Mouse (Mus musculus) heart, postnatal 25 days (tissue): ENCODE measurements around the gene Rbfox1. TPM values are rescaled to one million over a fixed set of nuclear protein-coding genes. Genes with fewer than 3 reads are reported as not detected.

Experiments
- DNase-seq: peaks from one replicate; pipeline ENCODE4 v3.0.0; 2022; ENCODE audit warnings: low spot score
- intact Hi-C: fragments of 180-260 bp; cut with DNase I; formaldehyde crosslinking; loops from one replicate; pipeline ENCODE4 v1.15.1; 2025
- total RNA-seq, 2 experiments: library from RNA; stranded (reverse); gene quantifications; 2 replicates each; pipeline ENCODE4 v1.2.3; 2021

Gene Rbfox1
- total RNA-seq, 2 experiments from 2014 or later: 47.7 to 48.6 TPM

- no peak for DNase-seq
- intact Hi-C loops: no loop called here
These were observed 428.5 kb downstream of the Rbfox1 start for GRCm38 (mm10) chr16:6313689-6314088.

DNA sequence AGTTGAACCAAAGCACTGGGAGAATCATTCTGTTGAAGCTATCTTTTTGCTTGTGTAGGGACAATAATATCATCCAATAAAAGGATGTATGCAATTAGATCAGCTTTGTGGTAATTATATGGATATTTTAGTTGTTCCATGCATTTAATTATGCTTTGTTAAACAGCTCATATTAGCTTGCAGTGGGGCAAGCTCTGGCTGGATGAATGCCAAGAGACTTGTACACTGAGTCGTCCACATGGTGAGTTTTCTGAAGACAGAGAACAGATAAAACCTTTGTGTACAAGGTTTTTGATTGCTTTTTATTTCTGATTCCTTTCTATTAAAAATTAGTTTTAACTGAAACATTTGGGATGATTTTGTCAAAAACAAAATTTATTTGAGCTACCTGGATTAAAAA, 439.7 kb downstream of the Rbfox1 start:
- no peak for DNase-seq
- intact Hi-C loops: no loop called here

DNA sequence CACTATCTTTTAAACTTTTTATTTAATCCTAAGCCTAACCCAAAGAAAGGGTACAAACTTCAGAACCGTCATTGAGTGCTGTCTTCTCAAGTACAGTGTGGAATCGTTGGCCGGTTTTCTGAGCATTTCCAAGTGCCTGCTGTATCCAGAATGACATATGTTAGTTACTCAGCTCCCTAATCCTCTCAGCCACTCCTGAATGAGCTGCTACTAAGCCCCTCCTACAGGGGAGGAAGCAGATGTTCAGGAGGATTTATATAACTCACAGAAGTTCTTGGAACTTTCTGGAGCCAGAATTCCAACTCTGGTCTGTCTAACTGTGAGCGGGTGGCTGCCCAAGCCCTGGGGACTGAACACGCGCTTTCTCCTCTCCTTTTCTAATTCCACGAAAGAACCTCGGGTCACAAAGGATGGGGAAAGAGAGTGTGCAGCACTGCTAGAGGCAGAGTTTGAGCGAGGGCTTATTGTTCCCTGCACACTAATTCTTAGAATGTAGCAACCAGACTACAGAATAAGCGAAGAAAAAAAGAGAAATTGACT, 446.3 kb downstream of the Rbfox1 start:
- intact Hi-C loops: no loop called here
- DNase-seq: no peak

DNA sequence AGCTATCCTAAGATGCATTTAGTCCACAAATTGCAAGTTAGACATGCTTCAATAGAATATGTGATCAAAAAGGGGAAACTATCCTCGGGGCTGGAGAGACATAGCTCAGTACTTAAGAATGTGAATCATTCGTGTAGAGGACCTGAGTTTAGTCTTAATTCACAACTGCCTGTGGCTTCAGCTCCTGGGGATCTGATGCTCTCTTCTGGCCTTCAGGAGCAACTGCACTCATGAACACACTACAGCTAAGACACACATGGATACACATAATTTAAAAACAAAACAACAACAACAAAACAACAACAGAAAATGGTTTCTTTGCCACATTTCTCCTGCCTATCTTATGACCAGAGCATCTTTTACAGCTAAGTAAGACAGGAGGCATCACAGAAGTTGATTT, 448.1 kb downstream of the Rbfox1 start:
- no peak for DNase-seq
- intact Hi-C loops: no loop called here

- intact Hi-C loops: no loop called here
These were observed 462.9 kb downstream of the Rbfox1 start for GRCm38 (mm10) chr16:6348103-6348502.

DNA sequence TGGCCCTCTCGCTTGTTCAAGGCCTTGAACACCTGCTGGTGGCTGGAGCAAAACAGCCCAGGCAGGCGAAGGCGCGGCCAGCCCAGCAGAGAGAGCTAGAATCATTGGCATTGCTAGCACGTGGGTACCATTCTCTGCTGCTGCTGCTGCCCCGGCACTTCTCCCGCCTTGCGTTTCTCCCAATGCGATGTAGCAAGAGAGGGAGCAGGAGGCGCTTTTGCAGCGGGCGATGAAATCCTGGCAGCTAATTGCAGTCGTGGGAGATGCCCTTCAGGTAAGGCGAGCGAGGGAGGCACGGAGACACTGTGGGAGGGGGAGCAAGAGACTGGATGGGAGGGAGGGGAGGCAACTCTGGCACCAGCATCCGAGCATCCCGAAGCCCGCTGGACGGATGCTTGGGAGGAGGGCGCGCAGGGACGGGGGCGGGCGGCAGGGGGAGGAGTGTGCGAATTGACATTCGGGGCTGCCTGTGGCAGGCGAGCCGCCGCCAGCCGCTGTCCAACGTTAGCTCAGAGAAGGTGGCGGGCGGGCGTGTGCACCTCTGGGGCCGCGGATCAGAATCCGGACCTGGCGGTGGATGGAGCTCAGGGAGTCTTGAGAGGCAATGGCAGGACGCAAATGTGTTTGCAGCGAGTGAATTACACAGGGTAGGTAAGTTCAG, 463.6 kb downstream of the Rbfox1 start:
- no peak for DNase-seq
- intact Hi-C loops: no loop called here

More at GRCm38 (mm10) chr16:6348103-6348502, 462.9 kb downstream of the Rbfox1 start:
- DNase-seq: no peak

DNA sequence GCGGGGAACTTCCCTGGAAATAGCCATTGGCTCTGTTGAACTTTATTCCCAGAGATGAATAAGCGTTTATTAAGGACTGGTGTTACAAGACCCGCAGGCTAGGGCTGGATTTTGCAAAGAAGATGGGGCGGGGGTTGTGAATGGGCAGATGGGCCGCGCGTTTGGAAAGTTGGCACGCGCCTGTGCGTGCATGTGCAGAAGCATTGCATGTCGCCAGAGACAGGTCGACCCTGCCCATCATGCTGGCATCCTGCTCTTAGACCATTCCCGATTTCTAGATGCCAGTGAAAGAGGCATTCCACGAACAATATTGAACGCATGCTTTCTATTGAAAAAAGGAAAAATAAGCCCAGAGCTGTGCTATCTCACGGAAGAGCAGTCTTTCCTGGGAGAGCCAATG, 464.2 kb downstream of the Rbfox1 start:
- DNase-seq: no peak
- intact Hi-C loops: no loop called here

DNA sequence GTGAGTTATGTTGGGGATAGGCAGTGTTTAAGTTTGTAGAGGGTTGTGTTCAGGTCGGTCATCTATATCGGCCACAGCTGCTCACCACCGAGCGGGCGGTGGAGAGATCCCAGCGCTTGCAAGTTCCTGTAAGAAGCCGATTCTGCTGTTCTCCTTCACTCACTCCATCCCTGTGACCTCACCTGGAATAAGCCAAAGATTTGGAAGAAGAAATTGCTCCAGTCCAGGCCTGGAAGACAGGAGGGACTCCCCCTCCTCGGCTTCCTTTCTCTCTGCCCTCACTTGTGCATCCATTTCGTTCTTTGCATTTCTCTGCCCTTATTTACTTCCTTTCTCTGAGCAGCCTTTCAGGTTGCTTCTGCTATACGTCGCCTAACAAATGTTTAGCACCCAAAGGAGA, 465.1 kb downstream of the Rbfox1 start:
- no peak for DNase-seq
- intact Hi-C loops: no loop called here

DNA sequence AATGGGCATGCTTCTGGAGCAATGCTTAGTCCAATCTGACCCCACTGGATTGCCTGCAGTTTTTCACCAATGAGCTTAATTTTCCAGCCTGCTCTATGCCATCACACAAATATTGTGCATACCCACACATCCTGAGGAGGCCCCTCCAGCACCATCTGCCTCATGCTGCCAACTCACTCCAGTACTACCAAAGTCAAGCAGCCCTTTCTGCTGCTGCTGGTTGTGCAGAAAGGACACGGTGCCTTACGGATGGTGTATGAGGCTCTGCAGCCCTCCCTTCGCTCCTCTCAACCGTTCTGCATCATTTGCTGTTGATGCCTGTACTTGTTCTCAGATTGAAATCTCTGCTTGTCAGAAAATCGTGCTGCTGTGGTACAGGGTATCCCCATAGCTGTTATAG, 468.0 kb downstream of the Rbfox1 start:
- DNase-seq: no peak
- intact Hi-C loops: no loop called here

DNA sequence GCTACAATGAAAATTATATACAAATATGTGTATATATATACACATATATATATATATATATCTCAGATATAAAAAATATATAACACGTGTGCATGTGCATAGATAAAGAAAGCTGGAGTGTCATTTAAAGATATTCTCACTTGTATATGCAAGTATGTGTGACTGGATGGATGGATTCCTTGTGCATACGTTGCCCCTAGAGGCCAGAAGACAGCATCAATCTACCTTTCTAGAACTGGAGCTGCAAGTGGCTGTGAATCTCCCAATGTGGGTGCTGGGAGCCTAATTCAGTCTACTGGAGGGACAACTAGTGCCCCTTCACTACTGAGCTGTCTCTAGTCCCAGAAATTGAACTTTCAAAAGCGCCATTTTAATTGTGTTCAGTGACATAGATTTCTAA, 471.8 kb downstream of the Rbfox1 start:
- DNase-seq: no peak
- intact Hi-C loops: no loop called here

DNA sequence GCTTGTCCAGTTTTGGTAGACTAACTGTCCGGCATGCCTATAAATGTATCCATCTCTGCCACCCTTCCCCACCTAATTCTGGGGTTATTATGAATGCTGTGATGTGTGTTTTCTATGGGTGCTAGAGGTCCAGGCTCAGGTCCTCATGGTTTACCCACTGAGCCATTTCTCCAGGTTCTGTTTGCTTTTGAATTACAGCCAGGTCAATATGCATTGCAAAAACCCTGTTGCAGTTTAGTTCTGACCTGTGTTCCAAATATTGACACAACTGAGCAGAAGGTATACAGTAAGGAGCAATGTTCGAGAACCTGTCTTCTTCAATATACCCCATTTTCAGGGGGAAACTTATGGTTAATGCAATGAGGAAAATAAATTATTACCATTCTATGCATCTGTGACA, 480.6 kb downstream of the Rbfox1 start:
- no peak for DNase-seq
- intact Hi-C loops: no loop called here

- intact Hi-C loops: no loop called here
- no peak for DNase-seq
These were observed 481.5 kb downstream of the Rbfox1 start for GRCm38 (mm10) chr16:6366649-6367048.

DNA sequence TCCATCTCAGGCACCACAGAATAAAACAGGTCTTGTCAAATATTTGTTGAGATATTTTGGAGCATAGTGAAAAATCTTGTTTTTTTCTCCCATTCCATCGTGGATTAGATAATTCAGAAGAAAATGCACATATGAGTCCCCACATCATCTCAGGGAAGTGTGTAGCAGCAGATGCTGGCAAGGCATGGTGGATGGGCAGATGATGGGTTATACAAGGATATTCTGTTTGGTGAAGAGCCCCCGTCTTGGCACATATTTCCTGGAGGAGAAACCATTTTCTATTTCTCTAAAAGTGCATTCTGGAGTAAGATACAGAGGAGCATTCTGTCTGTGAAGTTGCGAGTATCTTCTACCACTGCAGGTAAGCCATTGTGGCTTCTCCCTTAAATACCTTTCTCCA, 495.8 kb downstream of the Rbfox1 start:
- DNase-seq: no peak
- intact Hi-C loops: no loop called here

DNA sequence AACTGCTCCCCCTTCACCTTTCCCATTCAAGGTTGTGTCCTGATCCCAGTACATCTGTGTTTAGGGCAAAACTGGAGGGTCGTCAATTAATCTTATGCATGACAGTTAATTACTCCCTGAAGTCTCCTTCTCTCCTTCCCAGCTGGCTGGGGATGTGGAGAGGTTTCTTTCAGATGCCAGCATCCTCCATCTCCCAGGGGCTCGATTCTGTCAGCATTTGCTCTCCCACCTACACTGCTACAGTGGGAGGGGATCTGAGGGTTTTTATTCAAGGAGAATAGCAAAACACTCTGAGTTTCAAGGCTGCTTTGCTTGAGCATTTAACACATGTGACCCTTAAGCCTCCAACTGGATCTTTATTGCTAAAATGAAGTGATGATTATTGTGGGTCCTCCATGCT, 496.4 kb downstream of the Rbfox1 start:
- DNase-seq: no peak
- intact Hi-C loops: no loop called here

DNA sequence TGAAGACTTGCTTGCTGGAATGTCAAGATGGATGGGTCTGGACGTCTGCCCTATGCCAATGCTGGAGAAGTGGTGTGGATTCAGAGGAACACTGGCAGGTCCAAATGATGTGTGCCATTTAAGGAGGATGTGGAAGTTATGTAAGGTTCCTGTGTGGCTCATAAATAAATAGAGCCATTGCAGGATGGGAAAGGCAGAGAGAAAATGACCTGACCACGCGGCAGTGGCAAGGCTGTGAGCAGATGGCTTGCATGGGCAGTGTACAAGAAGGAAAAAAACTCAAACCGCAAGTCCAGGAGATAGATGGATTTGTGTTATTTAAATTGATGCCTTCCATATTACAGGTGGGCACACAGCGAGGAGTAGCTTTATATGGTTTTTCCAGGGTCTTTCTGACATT, 497.6 kb downstream of the Rbfox1 start:
- intact Hi-C loops: no loop called here
- DNase-seq: no peak

- no peak for DNase-seq
- intact Hi-C loops: no loop called here
These were observed 505.2 kb downstream of the Rbfox1 start for GRCm38 (mm10) chr16:6390278-6390930.

DNA sequence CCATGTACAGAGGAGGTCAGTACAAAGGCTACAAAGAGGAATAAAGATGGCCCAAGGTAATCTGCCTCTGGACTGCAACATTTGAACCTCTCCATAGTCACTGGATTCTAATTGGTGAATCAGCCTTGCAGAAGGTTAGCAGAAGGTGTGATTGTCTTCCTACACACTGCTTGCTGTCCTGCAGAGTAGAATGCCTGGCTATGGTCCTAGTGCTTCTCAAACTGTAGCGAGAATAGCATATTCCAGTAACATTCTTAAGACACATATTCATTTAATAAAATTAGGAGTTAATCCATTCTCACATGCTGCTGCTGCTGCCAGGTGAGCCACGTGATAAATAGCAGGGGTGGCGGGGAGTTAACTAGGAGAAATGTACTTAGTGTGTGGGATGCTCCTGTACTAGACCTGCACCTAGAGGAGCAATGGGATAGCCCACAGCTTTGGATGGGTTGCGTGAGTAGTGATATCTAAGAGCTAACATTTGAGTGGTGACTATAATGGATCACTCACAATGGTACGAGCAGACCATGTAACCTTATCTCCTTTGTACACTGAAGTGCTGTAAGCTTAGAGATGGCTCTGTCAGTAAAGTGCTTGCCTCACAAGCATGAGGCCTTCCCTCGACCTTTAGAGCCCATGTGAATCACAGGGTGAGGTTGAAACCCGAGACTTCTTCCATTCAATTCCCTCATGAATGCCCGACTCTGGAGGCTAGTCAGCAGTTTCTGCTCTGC, 511.7 kb downstream of the Rbfox1 start:
- no peak for DNase-seq

DNA sequence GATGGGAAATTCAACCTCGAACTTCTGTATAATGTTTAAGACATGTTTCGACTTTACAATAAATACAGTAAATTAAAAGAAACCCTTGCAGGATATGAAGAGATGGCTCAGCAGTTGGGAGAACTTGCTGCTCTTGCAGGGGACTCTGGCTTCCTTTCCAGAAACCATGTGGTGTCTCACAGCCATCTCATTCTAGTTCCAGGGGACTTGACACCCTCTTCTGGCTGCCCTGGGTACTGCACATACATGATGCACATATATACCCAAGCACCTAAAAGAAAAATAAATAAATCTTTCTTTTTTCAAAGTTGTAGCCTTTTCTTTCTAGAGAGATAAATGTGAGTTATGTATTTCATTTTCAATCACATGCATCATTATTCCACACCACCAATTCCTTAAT, 512.5 kb downstream of the Rbfox1 start:
- DNase-seq: no peak
- intact Hi-C loops: no loop called here

More for the DNA sequence above, 511.7 kb downstream of the Rbfox1 start:
- intact Hi-C loops: no loop called here

DNA sequence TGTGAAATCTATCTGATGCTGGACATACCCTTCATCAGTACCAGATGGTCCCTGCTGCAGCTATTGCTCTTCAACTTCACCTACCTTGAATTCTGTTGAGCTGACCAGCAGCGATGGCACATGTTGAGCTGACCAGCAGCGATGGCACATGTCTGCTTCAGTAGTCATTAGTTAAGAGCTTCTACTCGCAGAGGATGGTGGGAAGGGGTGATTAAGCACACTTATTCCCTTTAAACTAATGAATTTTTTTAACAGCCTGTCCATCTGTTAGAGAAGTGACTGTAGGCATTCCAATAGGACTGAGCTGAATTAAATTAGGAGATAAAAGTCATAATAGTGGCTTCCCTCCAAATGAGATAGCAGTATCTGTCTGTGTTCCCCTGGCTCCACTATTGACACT, 517.7 kb downstream of the Rbfox1 start:
- no peak for DNase-seq
- intact Hi-C loops: no loop called here

DNA sequence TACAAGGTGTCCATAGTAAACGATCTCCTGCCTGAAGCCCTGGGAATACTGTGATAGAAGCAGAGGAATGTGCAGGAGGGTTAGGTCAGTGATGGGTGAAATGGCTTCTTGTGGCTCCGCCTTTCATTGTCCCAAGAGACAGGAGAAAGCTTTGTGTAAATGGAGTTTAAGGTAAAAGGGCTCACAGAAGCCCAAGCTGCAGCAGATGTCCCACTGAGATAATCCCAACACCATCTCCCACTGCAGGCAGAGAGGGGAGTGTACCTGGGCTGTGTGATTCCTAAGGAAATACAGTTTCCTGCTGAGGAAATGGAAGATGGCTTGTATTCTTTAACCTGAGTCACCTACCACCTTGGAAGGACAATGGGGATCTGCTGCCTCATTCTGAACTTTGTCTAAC, 529.7 kb downstream of the Rbfox1 start:
- intact Hi-C loops: no loop called here

DNA sequence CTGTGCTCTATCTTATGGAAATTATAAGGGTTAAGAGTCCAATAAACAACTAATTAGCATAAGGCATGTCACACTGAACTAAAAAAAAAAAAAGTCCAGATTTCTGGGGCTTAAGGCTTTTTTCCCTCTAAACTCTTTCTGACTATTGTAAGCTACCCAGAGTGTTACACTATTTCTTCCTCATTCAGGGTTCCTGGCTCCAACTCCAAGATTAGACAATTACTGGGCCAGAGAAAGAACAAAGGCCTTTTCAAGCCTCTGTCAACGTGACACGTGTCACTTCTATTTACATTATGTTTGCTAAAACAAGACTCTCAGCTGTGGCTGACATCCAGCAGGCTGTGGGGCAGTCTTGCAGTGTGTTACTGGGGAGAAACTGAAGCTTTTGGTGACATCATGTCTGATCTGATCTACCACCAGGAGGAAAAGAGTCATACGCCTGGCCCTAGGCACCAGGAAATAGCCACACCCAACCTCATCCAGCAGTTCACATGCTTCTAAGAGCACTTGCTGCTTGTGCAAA, 536.5 kb downstream of the Rbfox1 start:
- DNase-seq: no peak
- intact Hi-C loops: no loop called here

More for the DNA sequence above, 529.7 kb downstream of the Rbfox1 start:
- no peak for DNase-seq
